Mouse (Mus musculus) liver, embryonic 14.5 days (tissue): ENCODE measurements around the gene Met.

Experiments
- CTCF ChIP-seq: IDR thresholded peaks from 2 replicates; pipeline ENCODE4 v1.5.1; 2016; ENCODE audit warnings: antibody characterized with exemption, low read depth, control low read depth
- EP300 ChIP-seq: IDR thresholded peaks from 2 replicates; pipeline ENCODE4 v1.6.1; 2016; ENCODE audit warnings: antibody characterized with exemption, low read depth

DNA sequence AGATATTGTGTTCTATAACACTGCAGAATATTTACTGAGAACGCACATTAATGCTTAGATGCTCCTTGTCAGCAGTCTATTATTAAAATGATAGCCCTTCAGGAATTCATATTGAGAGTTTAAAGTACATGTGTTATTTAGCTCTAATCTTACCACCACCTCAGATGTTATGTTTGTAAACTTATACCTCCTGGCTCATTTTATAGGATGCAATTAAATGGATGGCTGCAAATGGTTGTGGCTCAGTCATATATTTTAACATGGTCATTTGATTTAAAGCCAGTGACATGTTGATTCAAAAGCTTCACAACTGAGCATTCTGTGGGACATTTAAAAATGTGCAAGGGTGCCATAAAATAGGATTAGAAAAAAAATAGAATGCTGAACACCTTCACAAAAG lies 41.2 kb upstream of the Met start:
- TF ChIP-seq EP300 (no peak), CTCF (no peak)
